Mouse (Mus musculus) T-helper 2 cell (primary cell): Measurements from ENCODE around the gene Qrfp.

Experiments
- in situ Hi-C: fragments of 300-600 bp; cut with MboI, MseI; formaldehyde crosslinking; loops from one replicate; pipeline ENCODE4 v1.15.1; 2025; ENCODE audit warnings: high pct_unique_total_duplicates

The Qrfp gene

DNA sequence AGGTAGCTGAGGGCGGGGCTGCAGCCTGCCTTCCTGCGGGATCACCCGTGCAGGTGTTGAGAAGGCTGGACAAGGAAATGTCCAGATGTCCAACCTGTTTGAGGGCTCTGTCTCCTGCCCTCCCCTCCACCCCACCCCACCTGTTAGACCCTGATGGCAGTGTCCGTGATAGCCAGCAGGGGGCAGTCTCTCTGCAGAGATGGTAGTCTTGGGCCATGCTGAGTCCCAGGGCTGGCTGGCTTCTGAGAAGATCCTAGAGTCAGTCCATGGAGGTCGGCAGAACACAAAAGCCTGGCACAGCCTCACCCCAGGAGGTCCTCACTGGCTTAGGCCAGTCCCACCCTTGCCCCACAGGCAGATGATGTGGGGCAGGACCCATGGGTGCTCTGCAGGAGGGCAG is 5.0 kb upstream of the Qrfp start:
- in situ Hi-C loops = loop anchor here (10.0 kb wide), 1 partner anchor 69 kb away; the partner anchor contains the start of gene Lamc3

DNA sequence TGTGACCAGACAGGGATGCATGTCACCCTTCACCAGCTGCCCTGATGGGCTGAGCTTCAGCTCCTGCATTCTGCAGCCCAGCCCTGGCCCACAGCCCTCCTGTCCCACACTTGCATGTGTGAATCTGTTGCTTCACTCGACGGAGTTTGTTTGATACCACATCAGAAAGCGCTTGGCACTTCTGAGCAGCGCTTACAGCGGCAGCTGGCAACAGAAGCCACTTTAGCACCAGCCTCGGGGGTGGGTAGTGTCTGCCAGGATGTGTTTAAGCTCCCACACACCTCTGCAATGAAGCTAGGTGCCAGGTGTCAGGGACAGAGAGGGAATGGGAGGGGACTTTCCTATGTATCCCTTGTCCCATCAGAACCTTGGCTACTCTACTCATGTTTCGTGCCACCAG is 4.3 kb upstream of the Qrfp start:
- in situ Hi-C loops = loop anchor here (10.0 kb wide), 1 partner anchor 70 kb away; the partner anchor contains the start of gene Lamc3

DNA sequence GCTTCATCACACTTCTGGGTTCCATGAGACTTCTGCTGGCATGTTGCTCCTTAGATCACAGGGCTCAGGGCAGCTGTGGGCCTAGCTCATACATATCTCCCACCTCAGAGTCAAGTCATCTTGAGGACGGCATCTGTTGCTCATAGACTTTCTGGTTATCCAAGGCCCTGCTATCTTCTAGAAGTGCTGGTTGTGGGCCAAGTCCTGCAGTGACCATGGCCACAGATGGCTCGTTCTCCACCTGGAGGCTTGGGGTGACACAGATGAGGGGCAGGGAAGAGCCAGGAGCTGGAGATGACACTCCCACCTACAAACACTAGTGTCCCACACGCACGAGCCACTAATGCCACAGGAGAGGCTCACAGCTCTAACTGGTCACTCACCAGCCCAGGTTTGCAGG is 3.3 kb upstream of the Qrfp start:
- in situ Hi-C loops = loop anchor here (10.0 kb wide), 1 partner anchor 71 kb away; the partner anchor contains the start of gene Lamc3

DNA sequence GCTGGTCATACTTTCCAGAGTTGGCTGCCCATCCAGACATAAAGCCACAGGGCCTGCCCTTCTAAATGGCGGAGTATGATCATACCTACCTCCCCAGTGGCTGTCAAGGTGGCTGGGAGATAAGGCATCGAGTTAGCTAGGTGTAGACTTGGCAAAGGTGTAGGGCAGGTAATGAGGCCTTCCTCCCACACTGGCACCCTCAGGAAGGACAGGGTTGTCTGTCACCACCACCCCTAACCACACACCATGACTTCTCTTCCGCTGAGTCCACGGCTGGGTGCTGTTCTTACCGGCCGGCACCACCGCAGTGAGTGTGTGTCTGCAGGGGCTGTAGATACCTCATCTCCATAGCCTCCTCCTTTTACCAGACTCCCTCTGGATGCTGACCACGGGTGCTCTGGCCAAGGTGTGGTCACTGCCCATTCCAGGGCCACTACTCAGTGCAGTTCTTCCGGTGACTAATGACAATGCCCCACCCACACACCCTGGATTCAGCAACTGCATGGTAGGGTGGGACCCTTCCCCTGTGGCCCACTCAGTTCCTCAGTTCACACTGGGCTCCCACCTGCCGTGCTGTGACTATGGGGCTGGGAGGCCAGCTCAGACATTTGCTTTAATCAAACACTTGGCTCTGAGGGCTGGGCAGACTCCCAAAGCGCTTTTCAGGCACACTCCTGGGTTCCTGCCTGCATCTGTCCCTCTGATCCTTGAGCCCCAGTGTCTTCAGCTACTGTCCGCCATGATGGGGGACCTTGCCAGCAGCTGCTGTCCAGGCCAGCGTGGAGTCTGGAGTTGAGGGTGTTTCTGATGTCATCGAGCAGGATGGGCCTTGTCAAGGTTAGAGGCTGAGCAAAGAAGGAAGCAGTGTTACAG is 942 bp upstream of the Qrfp start:
- in situ Hi-C loops = loop anchor here (10.0 kb wide), 1 partner anchor 73 kb away; the partner anchor contains the start of gene Lamc3

DNA sequence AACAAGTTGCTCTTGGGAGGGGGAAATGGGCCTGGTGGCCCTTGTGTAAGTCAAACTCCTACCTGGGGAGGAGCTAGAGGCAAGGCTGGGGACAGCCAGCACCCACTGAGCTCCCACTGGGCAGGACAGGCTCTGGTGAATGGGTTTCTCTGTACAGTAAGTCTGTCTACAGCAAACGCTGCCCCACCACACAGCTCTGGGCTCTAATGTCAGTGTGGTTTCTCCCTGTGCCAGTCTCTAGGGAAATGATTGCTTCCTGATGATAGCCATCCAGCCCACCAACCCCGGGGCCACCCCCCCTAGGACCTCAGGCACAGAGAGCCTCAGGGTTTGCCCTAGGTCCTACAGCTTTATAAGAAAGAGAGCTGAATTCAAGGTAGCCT is 1.0 kb downstream of the Qrfp start:
- in situ Hi-C loops = no loop called here

DNA sequence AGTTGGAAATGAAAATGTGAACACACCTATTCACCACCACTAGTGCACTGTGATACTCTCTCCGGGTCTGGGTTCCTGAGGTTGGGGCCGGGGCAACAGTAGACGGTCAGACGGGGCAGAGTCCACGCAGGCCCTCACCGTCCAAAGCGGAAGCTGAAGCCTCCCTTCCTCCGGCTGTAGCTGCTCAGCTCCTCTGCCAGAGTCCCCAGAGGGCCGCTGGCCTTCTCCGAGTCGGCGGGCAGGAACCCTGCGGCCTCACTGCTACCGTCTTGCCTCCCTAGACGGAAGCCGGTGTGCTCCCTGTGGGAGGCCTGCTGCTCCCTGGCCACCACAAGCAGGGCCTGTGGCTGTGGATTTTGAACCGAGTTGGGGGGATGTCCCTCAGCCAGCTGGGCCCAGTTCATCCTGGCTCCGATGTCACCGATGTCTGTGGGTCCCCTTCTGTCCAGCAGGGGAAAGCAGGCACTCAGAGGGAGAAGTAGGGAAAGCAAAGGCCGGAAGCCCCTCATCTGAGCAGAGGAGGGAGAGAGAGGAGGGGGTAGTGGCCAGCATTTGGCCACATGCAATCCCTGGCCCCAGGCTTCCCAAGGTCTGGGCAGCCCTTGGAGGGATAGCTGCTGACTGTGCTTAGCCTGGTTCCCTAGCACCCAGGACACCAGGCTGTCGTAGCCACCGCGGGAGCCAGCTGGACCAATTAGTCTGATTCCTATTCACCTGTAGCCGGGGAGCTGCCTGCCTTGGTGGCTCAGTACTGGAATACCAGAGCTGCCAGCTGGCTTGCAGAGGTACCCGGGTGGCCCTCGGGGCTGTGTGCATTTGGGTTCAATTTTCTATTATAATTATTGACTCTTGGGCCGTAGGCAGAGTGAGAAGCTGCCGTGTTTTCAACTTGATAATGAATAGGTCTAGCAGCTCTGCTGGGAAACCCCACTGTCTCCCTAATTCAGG is 1.7 kb downstream of the Qrfp start:
- in situ Hi-C loops = no loop called here

DNA sequence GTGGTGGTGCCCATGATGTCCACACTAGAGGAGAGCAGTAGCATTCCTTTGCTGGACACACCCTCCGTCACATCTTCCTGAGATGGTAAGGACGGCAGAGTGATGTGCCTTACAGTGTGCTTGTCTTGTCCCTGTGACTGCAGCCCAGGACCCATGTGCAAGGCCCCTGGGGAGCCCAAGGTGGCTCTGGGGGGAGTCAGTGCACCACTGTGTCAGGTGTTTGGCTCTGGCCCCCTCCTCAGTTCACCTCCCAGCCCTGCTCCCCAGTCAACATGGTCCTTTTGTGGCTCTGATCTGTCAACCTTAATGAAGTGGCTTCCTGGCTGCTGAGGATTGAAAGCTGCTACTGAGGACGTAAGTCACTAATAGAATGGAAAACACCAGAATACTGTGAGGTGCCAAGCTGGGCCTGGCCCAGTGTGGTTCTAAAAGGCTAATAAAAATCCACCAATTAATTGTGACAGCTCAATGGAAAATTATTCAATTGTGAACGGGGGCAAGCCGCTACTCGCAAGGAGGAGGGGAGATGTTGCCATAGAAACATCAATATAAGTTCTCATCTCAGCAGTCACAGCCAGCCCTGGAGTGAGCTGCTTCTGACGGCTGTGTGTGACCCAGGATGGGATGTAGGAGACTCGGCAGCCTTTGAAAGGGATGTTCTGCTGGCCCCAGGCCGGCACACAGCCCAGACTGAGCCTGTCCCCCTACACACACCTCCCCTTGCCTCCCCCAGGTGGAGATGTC is 3.6 kb downstream of the Qrfp start:
- in situ Hi-C loops = no loop called here

DNA sequence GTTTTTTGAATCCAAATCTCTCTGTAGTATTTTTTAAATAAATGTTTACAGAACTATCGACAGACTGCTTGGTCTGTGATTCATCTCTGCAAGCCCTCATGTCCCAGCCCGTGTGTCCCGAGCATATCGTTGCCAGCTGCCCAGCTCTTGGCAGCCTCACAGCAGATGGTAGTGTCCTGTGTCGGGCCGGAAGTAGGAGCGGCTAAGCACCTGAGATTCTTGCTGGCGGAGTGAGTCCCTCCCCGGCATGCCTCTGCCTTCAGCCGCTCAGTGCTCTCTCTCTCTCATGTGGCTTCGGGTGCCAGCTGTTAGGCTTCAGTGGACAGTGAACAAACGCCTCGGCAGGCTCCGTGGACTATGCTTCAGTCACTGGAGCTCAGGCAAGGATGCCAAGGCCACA is 6.9 kb downstream of the Qrfp start:
- in situ Hi-C loops = no loop called here

DNA sequence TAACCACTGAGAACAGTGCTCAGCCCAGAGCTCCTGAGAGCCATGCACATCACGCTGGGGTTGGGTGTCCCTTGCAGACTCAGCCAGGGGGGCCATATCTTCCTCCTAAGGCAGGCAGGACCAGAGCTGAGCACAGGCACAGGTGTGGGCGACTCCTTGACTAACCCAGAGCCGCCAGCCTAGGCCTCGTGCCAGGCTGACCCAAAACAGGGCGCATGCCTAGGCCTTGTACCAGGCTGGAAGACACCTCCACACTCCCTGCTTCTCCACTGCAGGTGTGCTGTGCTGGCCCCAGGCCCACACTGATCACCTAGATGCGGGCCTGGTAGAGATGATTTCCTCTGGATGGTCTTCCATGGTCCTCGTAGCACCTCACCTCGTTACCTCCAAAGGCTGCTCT is 7.6 kb downstream of the Qrfp start:
- in situ Hi-C loops = no loop called here

DNA sequence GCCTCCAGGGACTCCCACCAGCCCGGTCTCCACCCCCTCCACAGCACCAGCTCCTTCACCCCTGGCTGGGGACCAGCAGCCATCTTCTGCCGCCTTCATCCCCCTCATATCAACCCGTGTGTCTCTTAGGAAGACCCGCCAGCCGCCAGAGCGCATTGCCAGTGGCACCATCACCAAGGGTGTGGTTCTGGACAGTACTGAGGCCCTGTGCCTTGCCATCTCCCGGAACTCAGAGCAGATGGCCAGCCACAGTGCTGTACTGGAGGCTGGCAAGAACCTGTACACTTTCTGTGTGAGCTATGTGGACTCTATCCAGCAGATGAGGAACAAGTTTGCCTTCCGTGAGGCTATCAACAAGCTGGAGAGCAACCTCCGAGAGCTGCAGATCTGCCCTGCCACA is 9.0 kb downstream of the Qrfp start:
- in situ Hi-C loops = no loop called here

DNA sequence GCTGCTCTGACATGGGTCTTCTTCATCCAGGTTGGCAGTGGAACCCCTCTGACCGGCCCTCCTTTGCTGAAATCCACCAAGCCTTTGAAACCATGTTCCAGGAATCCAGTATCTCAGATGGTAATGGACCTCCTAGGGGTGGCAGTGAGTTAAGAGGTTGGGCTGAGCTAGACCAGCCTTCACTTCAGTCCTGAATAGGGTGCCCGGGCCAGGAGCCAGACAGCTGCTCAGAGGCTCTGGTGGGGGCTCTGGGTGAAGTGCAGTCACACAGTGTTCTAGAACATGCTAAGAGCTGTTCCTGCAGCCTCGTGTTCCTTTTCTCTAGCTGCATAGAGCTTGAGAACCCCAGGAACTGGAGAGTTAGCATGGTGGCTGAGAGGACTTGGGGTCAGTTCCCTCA is 13.4 kb downstream of the Qrfp start:
- in situ Hi-C loops = no loop called here

DNA sequence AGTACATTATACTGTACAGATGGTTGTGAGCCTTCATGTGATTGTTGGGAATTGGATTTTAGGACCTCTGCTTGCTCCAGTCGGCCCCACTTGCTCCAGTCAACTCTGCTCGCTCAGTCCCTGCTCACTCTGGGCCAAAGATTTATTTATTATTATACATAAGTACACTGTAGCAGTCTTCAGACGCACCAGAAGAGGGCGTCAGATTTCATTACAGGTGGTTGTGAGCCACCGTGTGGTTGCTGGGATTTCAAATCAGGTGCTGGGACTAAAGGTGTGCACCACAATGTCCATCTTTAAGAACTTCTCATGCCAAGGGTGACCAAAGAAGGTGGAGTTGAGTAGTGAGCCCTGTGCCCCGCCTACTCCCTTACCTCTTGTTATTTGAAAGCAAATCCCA is 17.8 kb downstream of the Qrfp start:
- in situ Hi-C loops = no loop called here

DNA sequence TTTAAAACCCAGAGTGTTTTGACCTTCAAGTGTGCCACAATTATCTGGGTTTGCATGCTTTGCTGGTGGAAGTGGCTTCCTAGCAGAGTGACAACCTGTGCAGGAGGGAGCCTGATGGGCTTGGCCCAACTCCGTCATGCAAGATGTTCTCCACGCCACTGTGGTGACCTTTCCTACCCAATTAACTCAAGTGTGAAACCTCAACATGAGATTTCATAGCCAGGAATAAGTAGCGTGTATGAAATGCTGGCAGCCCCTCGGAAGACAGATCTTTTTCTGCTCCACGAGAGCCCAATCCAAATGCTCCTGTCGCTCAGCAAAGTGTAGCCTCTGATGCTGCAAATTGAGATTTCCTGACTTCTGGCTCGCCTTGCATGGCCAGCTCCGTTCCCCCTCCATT is 19.1 kb downstream of the Qrfp start:
- in situ Hi-C loops = no loop called here

DNA sequence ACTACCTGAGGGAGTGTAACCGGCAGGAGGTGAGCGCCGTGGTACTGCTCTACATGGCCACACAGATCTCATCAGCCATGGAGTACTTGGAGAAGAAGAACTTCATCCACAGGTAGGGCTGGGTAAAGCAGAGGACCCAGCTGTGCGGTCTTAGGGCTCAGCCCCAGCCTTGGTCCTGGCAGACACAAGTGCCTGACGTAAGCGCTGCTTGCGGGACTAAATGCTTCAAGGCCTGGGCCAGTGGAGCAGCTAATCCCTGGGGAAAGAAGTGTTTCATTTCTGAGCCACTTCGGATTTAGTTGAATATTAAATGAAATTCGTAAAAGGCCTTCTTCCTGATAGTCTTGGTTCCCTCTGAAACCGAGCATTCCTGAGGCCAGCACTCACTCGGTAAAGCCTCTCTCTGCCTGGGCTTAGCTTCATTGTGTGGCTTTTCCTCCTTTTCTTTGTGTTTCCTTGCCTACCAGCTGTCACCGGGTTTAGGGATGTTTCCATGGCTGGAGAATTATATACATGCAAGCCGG is 19.6 kb downstream of the Qrfp start:
- in situ Hi-C loops = no loop called here

DNA sequence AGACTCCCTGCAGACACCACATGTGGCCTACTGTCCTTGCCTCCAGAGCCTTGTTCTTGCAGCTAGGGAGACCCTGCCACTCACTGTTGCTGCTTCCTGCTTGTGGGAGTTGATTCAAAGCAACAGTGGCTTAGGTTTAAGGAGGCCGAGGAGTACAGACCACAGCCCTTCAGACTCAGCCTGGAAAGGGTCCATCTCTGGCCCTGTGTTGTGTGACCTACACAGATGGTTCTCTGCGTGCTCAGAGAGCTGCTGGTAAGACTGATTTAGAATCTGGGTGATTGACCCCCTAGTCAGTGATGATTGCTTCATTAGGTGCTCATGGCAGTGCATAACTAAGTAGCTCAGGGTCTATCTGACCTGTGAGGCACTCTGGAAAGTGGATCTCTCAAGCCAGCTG is 21.2 kb downstream of the Qrfp start:
- in situ Hi-C loops = no loop called here

DNA sequence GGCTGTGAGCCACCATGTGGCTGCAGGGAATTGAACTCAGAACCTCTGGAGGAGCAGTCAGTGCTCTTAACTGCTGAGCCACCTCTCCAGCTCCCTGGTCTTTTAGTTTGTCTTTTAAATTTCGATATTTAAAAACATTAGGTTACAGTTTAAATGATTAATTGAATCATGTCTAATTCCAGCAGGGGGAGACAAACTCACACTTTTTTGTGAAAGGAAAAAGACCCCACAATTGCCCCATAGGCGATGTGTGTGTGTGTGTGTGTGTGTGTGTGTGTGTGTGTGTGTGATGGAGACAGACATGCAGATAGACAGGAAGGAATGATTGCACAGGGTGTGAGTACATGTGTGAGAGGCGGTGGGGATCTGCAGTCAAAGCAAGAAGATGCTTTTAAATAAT is 22.2 kb downstream of the Qrfp start:
- in situ Hi-C loops = no loop called here

DNA sequence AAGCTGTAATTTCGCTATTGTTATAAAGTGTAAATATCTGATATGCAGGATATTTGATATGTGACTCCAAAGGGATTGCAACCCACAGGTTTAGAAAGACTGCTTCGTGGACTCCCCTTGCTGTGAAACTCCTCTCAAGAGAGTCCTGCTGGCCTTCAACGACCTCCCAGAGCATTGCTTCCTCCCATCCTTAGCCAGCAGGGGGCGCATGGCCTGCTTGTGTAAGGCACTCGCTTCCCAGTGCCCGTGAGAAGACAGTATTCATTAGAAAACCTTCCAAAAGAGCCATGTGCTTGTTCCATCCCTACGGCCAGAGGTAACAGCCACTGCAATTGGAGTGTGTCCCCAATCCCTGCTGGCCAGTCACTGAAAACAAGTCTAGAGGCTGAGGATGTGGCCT is 23.4 kb downstream of the Qrfp start:
- in situ Hi-C loops = no loop called here

DNA sequence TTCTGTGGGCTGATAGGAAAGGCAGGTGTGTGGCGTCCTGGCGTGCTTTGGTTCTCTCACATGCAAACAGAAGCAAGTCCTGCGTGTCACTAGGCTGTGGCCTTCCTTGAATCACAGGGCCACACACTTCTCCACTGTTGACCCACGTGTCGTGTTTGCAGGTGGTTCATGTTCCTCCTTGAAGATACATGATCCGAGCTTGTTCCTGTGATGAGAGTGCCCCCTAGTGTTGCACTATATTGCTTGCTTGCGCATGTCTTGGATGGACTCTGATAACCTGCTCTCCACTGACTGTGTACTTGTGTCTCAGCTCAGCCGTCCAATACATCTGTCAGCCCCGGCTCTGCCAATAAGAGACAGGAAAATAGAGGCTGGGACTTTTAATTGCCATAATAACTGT is 25.3 kb downstream of the Qrfp start:
- in situ Hi-C loops = no loop called here

DNA sequence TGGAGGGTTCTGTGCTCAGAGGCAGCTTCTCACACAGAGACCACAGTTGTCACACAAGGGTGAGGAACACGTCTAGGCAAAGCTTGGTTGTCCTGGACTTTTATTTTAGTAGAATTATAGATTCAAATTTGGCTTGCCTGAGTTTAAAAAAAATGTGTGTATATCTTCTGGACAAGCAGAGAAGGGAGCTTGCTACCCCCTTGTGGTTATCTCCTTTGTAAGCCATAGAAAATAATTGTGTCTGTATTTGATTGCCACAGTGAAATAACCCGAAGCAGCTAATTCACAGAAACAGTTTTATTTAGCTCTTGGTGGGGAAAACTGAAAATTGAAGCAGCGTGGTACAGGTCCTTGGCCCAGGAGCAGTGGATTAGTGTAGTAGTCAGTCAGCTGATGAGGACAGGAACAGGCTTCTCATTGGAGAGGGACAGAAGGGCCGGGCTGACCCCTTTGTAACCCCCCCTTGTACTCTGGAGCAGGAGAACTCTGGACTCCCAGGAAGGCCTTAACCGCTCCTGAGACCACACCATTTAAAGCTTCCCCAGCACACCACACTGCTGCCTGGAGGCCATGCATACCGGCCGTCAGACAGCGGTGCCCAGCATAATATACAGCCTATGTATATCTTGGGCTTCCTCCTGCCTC is 27.3 kb downstream of the Qrfp start:
- in situ Hi-C loops = loop anchor here (5.0 kb wide), 1 partner anchor 101 kb away; no protein-coding TSS in a partner anchor

DNA sequence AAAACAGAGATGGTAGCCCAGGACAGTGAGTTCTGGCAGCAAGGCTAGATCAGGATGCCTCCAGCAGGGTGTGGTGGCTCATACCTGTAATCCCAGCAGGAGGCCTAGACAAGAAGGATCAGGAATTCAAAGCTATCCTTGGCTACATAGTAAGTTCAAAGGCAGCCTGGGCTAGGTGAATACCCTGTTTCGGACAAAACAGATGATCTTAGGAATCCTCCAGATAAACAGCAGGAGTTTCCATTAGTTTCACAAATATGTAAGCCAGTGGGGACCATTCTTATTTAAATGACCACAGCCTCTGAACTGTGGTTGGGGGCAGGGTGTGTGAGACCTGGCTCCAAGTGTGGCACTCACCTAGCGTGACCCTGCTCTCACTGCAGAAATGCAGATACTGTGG is 31.1 kb downstream of the Qrfp start:
- in situ Hi-C loops = no loop called here

DNA sequence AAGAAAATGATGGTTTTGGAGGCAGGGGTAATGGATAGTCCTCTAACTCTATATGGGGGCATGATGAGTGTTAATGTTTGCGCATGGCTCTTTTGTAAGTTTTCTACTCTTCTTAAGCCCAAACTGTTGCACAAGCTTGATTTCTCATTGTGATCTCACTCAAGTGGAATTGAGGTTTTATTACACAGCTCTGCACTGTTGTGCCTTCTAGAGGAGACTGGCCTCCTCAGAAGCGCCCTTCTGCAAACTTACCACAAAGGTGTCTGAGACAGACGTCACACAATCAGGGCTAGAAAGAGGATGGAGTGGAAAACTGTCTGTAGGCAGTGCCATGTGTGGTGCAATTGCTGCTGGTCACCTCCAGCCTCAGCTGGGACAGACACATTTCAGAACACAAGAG is 33.9 kb downstream of the Qrfp start:
- in situ Hi-C loops = no loop called here
